Mouse (Mus musculus) ES-E14 (cell line): ENCODE measurements around the gene Fdx1l.

Source experiments
- CHD2 ChIP-seq: IDR thresholded peaks from 2 replicates; pipeline ENCODE4 v1.6.1; 2014; ENCODE audit warnings: mild to moderate bottlenecking, low read depth, low read length, inconsistent platforms
- HCFC1 ChIP-seq: IDR thresholded peaks from 2 replicates; pipeline ENCODE4 v1.6.1; 2012; ENCODE audit warnings: low read length, inconsistent platforms, borderline replicate concordance; ENCODE audit not compliant: insufficient read depth
- MAFK ChIP-seq: IDR thresholded peaks from 2 replicates; pipeline ENCODE4 v1.6.1; 2014; ENCODE audit warnings: mild to moderate bottlenecking, low read depth, low read length, inconsistent platforms; ENCODE audit not compliant: insufficient read depth
- ZC3H11A ChIP-seq: IDR thresholded peaks from 2 replicates; pipeline ENCODE4 v1.6.1; 2012; ENCODE audit warnings: low read depth, mild to moderate bottlenecking, inconsistent platforms, low read length, borderline replicate concordance
- ZNF384 ChIP-seq: IDR thresholded peaks from 2 replicates; pipeline ENCODE4 v1.6.1; 2012; ENCODE audit warnings: low read depth, low read length, inconsistent platforms

- TF ChIP-seq CHD2 = no peak
- no peak for TF ChIP-seq HCFC1
- TF ChIP-seq MAFK = no peak
- no peak for TF ChIP-seq ZNF384
- TF ChIP-seq ZC3H11A = no peak
Observed at GRCm38 (mm10) chr9:21022288-21022687, 51.1 kb downstream of the Fdx1l start.
